Comparison of ENCODE assay signal across 10 mouse cellular contexts in the genomic region with DNA sequence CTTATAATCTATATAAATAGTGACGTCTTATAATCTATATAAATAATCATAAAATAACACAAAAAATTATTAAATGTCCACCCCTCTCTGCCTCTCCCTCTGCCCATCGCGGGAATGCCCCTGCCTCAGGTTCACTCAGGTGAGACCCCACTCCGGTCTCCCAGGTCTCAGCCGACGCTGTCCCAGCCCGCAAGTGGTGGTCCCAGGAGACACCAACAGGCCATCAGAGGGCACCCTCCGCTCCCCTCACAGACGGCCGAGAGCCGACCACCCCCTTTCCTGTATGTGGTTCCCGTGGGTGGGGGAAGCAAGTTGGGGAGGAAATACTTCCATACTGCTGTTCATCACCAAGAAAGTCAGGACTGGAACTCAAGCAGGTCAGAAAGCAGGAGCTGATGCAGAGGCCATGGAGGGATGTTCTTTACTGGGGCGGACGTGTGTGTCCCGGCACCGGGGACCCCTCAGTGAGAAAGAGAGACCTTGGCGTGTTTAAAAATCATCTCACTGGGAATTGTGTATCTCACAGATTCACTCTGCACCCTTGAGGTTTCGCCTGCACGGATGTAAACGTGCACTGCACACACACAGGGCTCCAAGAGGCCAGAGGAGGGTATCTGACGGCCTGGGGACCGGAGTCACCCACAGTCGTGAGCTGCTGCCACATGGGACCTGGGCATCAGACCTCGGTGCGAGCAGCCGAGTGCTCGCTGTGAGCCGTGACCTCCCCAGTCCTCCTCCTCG. TPM values are rescaled to one million over a fixed set of nuclear protein-coding genes. Genes with fewer than 3 reads are reported as not detected.
DNase-seq lines count a peak whose midpoint lies in the region; ATAC-seq and TF ChIP-seq lines count a peak whose summit lies in the region.
"Had no signal": no experiment of that assay in that cellular context is flagged by ENCODE, and none has a peak within 500 bp of the region (broad histone marks: within the 10 kb centered on the region; RNA-seq: fewer than 3 reads in every experiment).

No protein-coding gene starts in this region.

- no peaks in the 10 kb centered on the region for H3K27me3 ChIP-seq in lung, embryonic 15.5 days
- 0 out of 2 replicates have a peak, but pooled peaks cover 6% of the 10 kb centered on the region for H3K27me3 ChIP-seq in forebrain, embryonic 13.5 days
- peaks cover 25% of the 10 kb centered on the region for H3K27me3 ChIP-seq in liver, embryonic 12.5 days (replicated peaks)
- H3K27me3 ChIP-seq in stomach, postnatal 0 days (ENCODE audit: control insufficient read depth, insufficient read depth, low read length), result no peaks in the 10 kb centered on the region
- H3K27me3 ChIP-seq: Patski had no signal

- peaks cover 6% of the 10 kb centered on the region for H3K4me1 ChIP-seq in lung, embryonic 15.5 days
- no peaks in the 10 kb centered on the region for H3K4me1 ChIP-seq in forebrain, embryonic 13.5 days
- peaks cover 4% of the 10 kb centered on the region; the same call in 1 of the 2 replicates for H3K4me1 ChIP-seq in liver, embryonic 12.5 days
- H3K4me1 ChIP-seq in stomach, postnatal 0 days (replicated peaks; ENCODE audit: control insufficient read depth, insufficient read depth), result no peaks in the 10 kb centered on the region

- no peak for DNase-seq in lung, adult 18-20 months
- DNase-seq in stomach, postnatal 0 days (ENCODE audit: low spot score), result no peak
- no peak for DNase-seq in left cerebral cortex, adult 8-10 months (ENCODE audit: low spot score in 2 of 2)
- no peak for DNase-seq in layer of hippocampus, adult 8-10 months (ENCODE audit: low spot score in 2 of 2)
- DNase-seq: kidney, postnatal 14 days had no signal

- 35% methylated on average over 29 of the region's 29 CpGs for WGBS in lung, embryonic 15.5 days
- 48% methylated on average over 29 of the region's 29 CpGs for WGBS in forebrain, embryonic 13.5 days
- WGBS in liver, embryonic 12.5 days (ENCODE audit: insufficient replicate concordance), result 40% methylated on average over 29 of the region's 29 CpGs
- 42% methylated on average over 29 of the region's 29 CpGs for whole genome bisulfite sequencing in stomach, postnatal 0 days

- H3K27ac ChIP-seq in lung, embryonic 15.5 days, result no peak overlapping the region
- H3K27ac ChIP-seq in forebrain, embryonic 13.5 days, result no peak overlapping the region
- H3K27ac ChIP-seq in liver, embryonic 12.5 days, result no peak overlapping the region
- H3K27ac ChIP-seq in stomach, postnatal 0 days (replicated peaks), result no peak overlapping the region

- no peaks in the 10 kb centered on the region for H3K9me3 ChIP-seq in lung, embryonic 15.5 days
- no peaks in the 10 kb centered on the region for H3K9me3 ChIP-seq in forebrain, embryonic 13.5 days (replicated peaks)
- no peaks in the 10 kb centered on the region for H3K9me3 ChIP-seq in liver, embryonic 12.5 days (replicated peaks)
- H3K9me3 ChIP-seq in stomach, postnatal 0 days (ENCODE audit: control insufficient read depth, low read length), result no peaks in the 10 kb centered on the region

- TF ChIP-seq EP300 in stomach, postnatal 0 days (optimal IDR thresholded peaks at IDR 0.05), result no peak

- H3K4me2 ChIP-seq in lung, embryonic 15.5 days, result peak overlapping the region; percentile 62
- H3K4me2 ChIP-seq in forebrain, embryonic 13.5 days, result peak overlapping the region; percentile 60
- peak overlapping the region; percentile 56 for H3K4me2 ChIP-seq in liver, embryonic 12.5 days
- H3K4me2 ChIP-seq in stomach, postnatal 0 days (replicated peaks; ENCODE audit: low read depth), result peak overlapping the region; percentile 52

- H3K9ac ChIP-seq in lung, embryonic 15.5 days, result no peak overlapping the region; the same call in 1 of the 2 replicates
- H3K9ac ChIP-seq in forebrain, embryonic 13.5 days, result no peak overlapping the region
- no peak overlapping the region for H3K9ac ChIP-seq in liver, embryonic 12.5 days
- no peak overlapping the region for H3K9ac ChIP-seq in stomach, postnatal 0 days (ENCODE audit: low read length)

- peak overlapping the region; percentile 31 for H3K4me3 ChIP-seq in lung, embryonic 15.5 days
- peak overlapping the region; percentile 28 for H3K4me3 ChIP-seq in forebrain, embryonic 13.5 days
- peak overlapping the region; percentile 28; the same call in 1 of the 2 replicates for H3K4me3 ChIP-seq in liver, embryonic 12.5 days
- H3K4me3 ChIP-seq in stomach, postnatal 0 days (ENCODE audit: low read depth, low read length), result peak overlapping the region; percentile 26

- no peak for ATAC-seq in lung, embryonic 15.5 days (ENCODE audit: borderline replicate concordance, extremely low read depth, low FRiP score, low TSS enrichment)
- no peak for ATAC-seq in forebrain, embryonic 13.5 days
- ATAC-seq in liver, embryonic 12.5 days, result no peak
- ATAC-seq in stomach, postnatal 0 days (ENCODE audit: low FRiP score, low TSS enrichment), result peak; percentile 40; the same call in 1 of the 2 replicates
- no peak for ATAC-seq in erythroblast, adult 5-6 weeks (replicated peaks; ENCODE audit: low FRiP score, poor library complexity, severe bottlenecking)
- ATAC-seq: Patski had no signal

- no peak for TF ChIP-seq CTCF in stomach, postnatal 0 days (IDR thresholded peaks at IDR 0.05; ENCODE audit: low read depth)

- H3K36me3 ChIP-seq in lung, embryonic 15.5 days, result no peaks in the 10 kb centered on the region
- no peaks in the 10 kb centered on the region for H3K36me3 ChIP-seq in forebrain, embryonic 13.5 days (ENCODE audit: poor library complexity, severe bottlenecking)
- no peaks in the 10 kb centered on the region for H3K36me3 ChIP-seq in liver, embryonic 12.5 days
- no peaks in the 10 kb centered on the region for H3K36me3 ChIP-seq in stomach, postnatal 0 days (ENCODE audit: control insufficient read depth, insufficient read depth, low read length)

RNA-seq across cellular contexts. Expression of a gene that starts 9.1 kb away (rescaled TPM):
- not detected in 2 replicates for polyA plus RNA-seq in lung, embryonic 15.5 days (2015; fragmentation: Nextera tagmentation; extraction: Ambion mirVana)
- not detected in 2 replicates for polyA plus RNA-seq in forebrain, embryonic 13.5 days (2015; fragmentation: Nextera tagmentation; extraction: Ambion mirVana)
- not detected in 2 replicates for polyA plus RNA-seq in liver, embryonic 12.5 days (2016; fragmentation: Nextera tagmentation; extraction: Ambion mirVana)
- polyA plus RNA-seq in stomach, postnatal 0 days (2015; fragmentation: Nextera tagmentation; extraction: Ambion mirVana), result not detected in 2 replicates
- not detected in 2 replicates for total RNA-seq in erythroblast, adult 5-6 weeks (2015; ENCODE audit: low replicate concordance)
- not detected in 2 replicates for total RNA-seq in erythroblast, adult 5-6 weeks (2017; ENCODE audit: low replicate concordance)
- not detected for total RNA-seq in left cerebral cortex, adult 8-10 months (2022)
- not detected for total RNA-seq in layer of hippocampus, adult 8-10 months (2022)
- polyA plus RNA-seq: Patski had no signal

RNA-seq across cellular contexts. Expression of a gene that starts 33.7 kb away (rescaled TPM):
- 21.8 and 23.5 TPM in 2 replicates for polyA plus RNA-seq in lung, embryonic 15.5 days (2015; fragmentation: Nextera tagmentation; extraction: Ambion mirVana)
- 81.9 and 89.4 TPM in 2 replicates for polyA plus RNA-seq in forebrain, embryonic 13.5 days (2015; fragmentation: Nextera tagmentation; extraction: Ambion mirVana)
- 4.6 and 5.5 TPM in 2 replicates for polyA plus RNA-seq in liver, embryonic 12.5 days (2016; fragmentation: Nextera tagmentation; extraction: Ambion mirVana)
- 10.9 and 13.4 TPM in 2 replicates for polyA plus RNA-seq in stomach, postnatal 0 days (2015; fragmentation: Nextera tagmentation; extraction: Ambion mirVana)
- not detected in 2 replicates for total RNA-seq in erythroblast, adult 5-6 weeks (2015; ENCODE audit: low replicate concordance)
- 0.34 TPM in 1 of 2 replicates, not detected in the other for total RNA-seq in erythroblast, adult 5-6 weeks (2017; ENCODE audit: low replicate concordance)
- 10 to 100 TPM; 69.1 to 74.8 (median 73.2) TPM for total RNA-seq in left cerebral cortex, adult 8-10 months (2022)
- total RNA-seq in layer of hippocampus, adult 8-10 months (2022), result 10 to 100 TPM; 66.1 to 70.8 (median 68.5) TPM

RNA-seq across cellular contexts. Expression of a gene that starts 57.7 kb away (rescaled TPM):
- polyA plus RNA-seq in lung, embryonic 15.5 days (2015; fragmentation: Nextera tagmentation; extraction: Ambion mirVana), result 39.1 and 41.1 TPM in 2 replicates
- polyA plus RNA-seq in forebrain, embryonic 13.5 days (2015; fragmentation: Nextera tagmentation; extraction: Ambion mirVana), result 2.5 and 3.6 TPM in 2 replicates
- 26.7 and 28.7 TPM in 2 replicates for polyA plus RNA-seq in liver, embryonic 12.5 days (2016; fragmentation: Nextera tagmentation; extraction: Ambion mirVana)
- polyA plus RNA-seq in stomach, postnatal 0 days (2015; fragmentation: Nextera tagmentation; extraction: Ambion mirVana), result 109 and 120 TPM in 2 replicates
- 17.1 and 32.7 TPM in 2 replicates for total RNA-seq in erythroblast, adult 5-6 weeks (2015; ENCODE audit: low replicate concordance)
- 23.0 and 24.4 TPM in 2 replicates for total RNA-seq in erythroblast, adult 5-6 weeks (2017; ENCODE audit: low replicate concordance)
- total RNA-seq in left cerebral cortex, adult 8-10 months (2022), result 1 to 10 TPM; 1.5 to 3.9 (median 3.6) TPM
- total RNA-seq in layer of hippocampus, adult 8-10 months (2022), result 1 to 10 TPM; 1.1 to 4.9 (median 3.7) TPM
